Mouse (Mus musculus) ES-CJ7 (cell line): Measurements from ENCODE around the gene Adcy6.
A peak's percentile ranks its signal among the peaks of the same experiment; 100 is the strongest.

Experiments
- DNase-seq: peaks from one replicate; pipeline ENCODE4 v3.0.0; 2011; ENCODE audit warnings: low read depth, low spot score

Gene Adcy6

GRCm38 (mm10) chr15:98628589-98629254, 18.8 kb upstream of the Adcy6 start:
- DNase-seq: peak; percentile 40

- DNase-seq: peak; percentile 75
These were observed 16.8 kb upstream of the Adcy6 start for GRCm38 (mm10) chr15:98626487-98627212.

- DNase-seq: peak; percentile 78
These were observed 16.2 kb upstream of the Adcy6 start for GRCm38 (mm10) chr15:98626078-98626477.

GRCm38 (mm10) chr15:98623361-98623821, 13.5 kb upstream of the Adcy6 start:
- no peak for DNase-seq

GRCm38 (mm10) chr15:98622721-98623120, 12.8 kb upstream of the Adcy6 start:
- DNase-seq: no peak

GRCm38 (mm10) chr15:98622199-98622598, 12.3 kb upstream of the Adcy6 start:
- no peak for DNase-seq

- peak; percentile 76 for DNase-seq
These were observed 7.3 kb upstream of the Adcy6 start for GRCm38 (mm10) chr15:98617176-98617537.

- no peak for DNase-seq
These were observed 6.7 kb upstream of the Adcy6 start for GRCm38 (mm10) chr15:98616362-98617175.

- DNase-seq: no peak
These were observed 5.9 kb upstream of the Adcy6 start for GRCm38 (mm10) chr15:98615751-98616150.

- no peak for DNase-seq
These were observed 5.1 kb upstream of the Adcy6 start for GRCm38 (mm10) chr15:98614971-98615370.

- no peak for DNase-seq
These were observed 4.7 kb upstream of the Adcy6 start for GRCm38 (mm10) chr15:98614551-98614950.

GRCm38 (mm10) chr15:98612229-98612628, 2.4 kb upstream of the Adcy6 start:
- DNase-seq: no peak

- DNase-seq: peak; percentile 64
These were observed 306 bp upstream of the Adcy6 start for GRCm38 (mm10) chr15:98610131-98610633.

GRCm38 (mm10) chr15:98608784-98609250, 1.1 kb downstream of the Adcy6 start:
- no peak for DNase-seq

- DNase-seq: no peak
These were observed 1.7 kb downstream of the Adcy6 start for GRCm38 (mm10) chr15:98608058-98608783.

- no peak for DNase-seq
These were observed 2.3 kb downstream of the Adcy6 start for GRCm38 (mm10) chr15:98607557-98607956.

GRCm38 (mm10) chr15:98606739-98607138, 3.1 kb downstream of the Adcy6 start:
- DNase-seq: no peak

- no peak for DNase-seq
These were observed 3.8 kb downstream of the Adcy6 start for GRCm38 (mm10) chr15:98606051-98606536.

- no peak for DNase-seq
These were observed 5.8 kb downstream of the Adcy6 start for GRCm38 (mm10) chr15:98604041-98604575.

- DNase-seq: no peak
These were observed 6.9 kb downstream of the Adcy6 start for GRCm38 (mm10) chr15:98602921-98603458.
